Mouse (Mus musculus) embryonic facial prominence, embryonic 15.5 days (tissue): ENCODE results near the gene Synpo2. TPM values are rescaled to one million over a fixed set of nuclear protein-coding genes. Genes with fewer than 3 reads are reported as not detected.
"Not testable (repeated sequence)": the region's sequence is repeated elsewhere in the genome, so short reads cannot be mapped to it uniquely, and the experiment has no call there.

Source experiments
- ATAC-seq: fragments of 200-750 bp; cut with Nextera tagmentation; 2 replicates; pipeline ENCODE4 v1.8.0; 2017; ENCODE audit warnings: low read depth, moderate TSS enrichment; ENCODE audit not compliant: insufficient number of reproducible peaks, low FRiP score, low TSS enrichment
- H3K27ac ChIP-seq: fragments of 300-500 bp; sonication (generic); replicated peaks from 2 replicates; pipeline ENCODE4 v1.5.1; 2015; ENCODE audit warnings: mild to moderate bottlenecking, inconsistent platforms
- H3K27me3 ChIP-seq: fragments of 300-500 bp; sonication (generic); 2 replicates; pipeline ENCODE4 v1.6.1; 2015; ENCODE audit warnings: inconsistent platforms
- H3K36me3 ChIP-seq: fragments of 300-500 bp; sonication (generic); 2 replicates; pipeline ENCODE4 v1.6.1; 2015; ENCODE audit warnings: mild to moderate bottlenecking, inconsistent platforms
- H3K4me1 ChIP-seq: fragments of 300-500 bp; sonication (generic); 2 replicates; pipeline ENCODE4 v1.6.1; 2015; ENCODE audit warnings: inconsistent platforms
- H3K4me2 ChIP-seq: fragments of 300-500 bp; sonication (generic); replicated peaks from 2 replicates; pipeline ENCODE4 v1.6.1; 2015; ENCODE audit warnings: mild to moderate bottlenecking, inconsistent platforms
- H3K4me3 ChIP-seq: fragments of 300-500 bp; sonication (generic); replicated peaks from 2 replicates; pipeline ENCODE4 v1.5.1; 2015; ENCODE audit warnings: mild to moderate bottlenecking, inconsistent platforms
- H3K9ac ChIP-seq: fragments of 300-500 bp; sonication (generic); 2 replicates; pipeline ENCODE4 v1.6.1; 2015; ENCODE audit warnings: inconsistent platforms
- H3K9me3 ChIP-seq: fragments of 300-500 bp; sonication (generic); replicated peaks from 2 replicates; pipeline ENCODE4 v1.6.1; 2016; ENCODE audit warnings: inconsistent platforms
- WGBS: fragments of 180-500 bp; shearing (Covaris S2); methylation state at CpG from one replicate; pipeline ENCODE4 v1.1.7; 2015; 5-methylcytosine and 5-hydroxymethylcytosine counted together
- polyA plus RNA-seq: library from polyadenylated mRNA; unstranded; fragments of >200 nt; fragmentation: Nextera tagmentation; extraction: Ambion mirVana; gene quantifications from 2 replicates; pipeline ENCODE4 v1.2.1, GENCODE M21; 2015

Gene Synpo2
- polyA plus RNA-seq, 1 experiment from 2014 or later: 6.9 TPM

DNA sequence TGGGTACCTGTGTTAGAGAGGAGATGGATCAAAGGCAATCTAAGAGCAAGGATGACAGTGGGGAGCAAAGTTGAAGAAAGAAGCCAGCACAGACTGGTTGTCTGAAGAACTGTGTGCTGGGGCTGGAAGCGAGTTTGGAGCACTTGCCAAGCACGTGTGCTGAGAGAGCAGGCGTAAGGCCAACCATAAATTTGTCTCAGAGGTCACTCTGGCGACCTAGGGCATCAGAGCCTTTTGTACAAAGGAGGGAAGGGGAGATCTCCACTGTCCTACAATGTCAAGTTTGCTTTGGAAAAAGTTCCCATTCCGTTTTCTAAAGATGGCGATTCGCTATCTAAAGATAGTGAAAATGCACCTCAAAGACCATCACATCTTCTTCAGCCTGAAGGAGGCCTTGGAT, 107.9 kb downstream of the Synpo2 start:
- H3K9me3 ChIP-seq: no peaks in the 10 kb centered on the region
- H3K9ac ChIP-seq: no peak overlapping the region
- no peak overlapping the region for H3K4me3 ChIP-seq
- no peak overlapping the region for H3K4me2 ChIP-seq
- H3K27ac ChIP-seq: no peak overlapping the region
- H3K4me1 ChIP-seq: no peaks in the 10 kb centered on the region
- 77% methylated on average over 7 of the region's 7 CpGs for WGBS
- no peaks in the 10 kb centered on the region for H3K36me3 ChIP-seq
- H3K27me3 ChIP-seq: no peaks in the 10 kb centered on the region
- ATAC-seq: no peak

DNA sequence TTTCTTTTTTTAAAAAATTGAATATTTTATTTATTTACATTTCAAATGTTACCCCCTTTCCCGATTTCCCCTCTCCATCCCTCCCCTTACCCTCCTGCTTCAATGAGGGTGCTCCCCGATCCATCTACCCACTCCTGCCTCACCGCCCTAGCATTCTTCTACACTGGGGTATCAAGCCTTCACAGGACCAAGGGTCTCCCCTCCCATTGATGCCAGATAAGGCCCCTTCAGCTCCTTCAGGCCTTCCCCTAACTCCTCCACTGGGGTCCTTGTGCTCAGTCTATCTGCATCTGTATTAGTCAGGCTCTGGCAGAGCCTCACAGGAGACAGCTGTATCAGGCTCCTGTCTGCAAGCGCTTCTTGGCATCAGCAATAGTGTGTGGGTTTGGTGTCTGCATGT, 109.2 kb downstream of the Synpo2 start:
- not testable (repeated sequence) for H3K9me3 ChIP-seq, H3K4me3 ChIP-seq, H3K9ac ChIP-seq, H3K27me3 ChIP-seq, ATAC-seq, H3K4me2 ChIP-seq, H3K36me3 ChIP-seq, H3K4me1 ChIP-seq, H3K27ac ChIP-seq
- 94% methylated on average over 4 of the region's 4 CpGs for WGBS

DNA sequence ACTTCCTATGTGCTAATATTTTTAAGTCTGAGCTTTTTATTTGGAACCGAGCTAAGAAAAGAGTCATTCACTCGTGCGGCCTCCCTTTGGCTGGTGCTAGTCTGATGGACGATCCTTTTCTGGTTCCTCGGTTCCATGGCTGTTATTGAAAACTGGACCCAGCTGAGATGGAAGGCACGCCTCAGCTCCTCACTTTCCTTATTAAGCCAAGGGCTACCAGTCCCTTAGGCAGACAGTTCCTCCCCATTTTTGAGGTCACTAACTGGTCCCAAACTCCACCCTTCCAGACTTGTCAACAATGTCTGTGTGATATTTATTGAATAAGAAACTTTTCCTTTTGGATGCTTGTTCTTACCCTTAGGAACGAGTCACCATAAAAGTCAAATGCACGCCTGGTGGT, 112.1 kb downstream of the Synpo2 start:
- 84% methylated on average over 8 of the region's 8 CpGs for WGBS

DNA sequence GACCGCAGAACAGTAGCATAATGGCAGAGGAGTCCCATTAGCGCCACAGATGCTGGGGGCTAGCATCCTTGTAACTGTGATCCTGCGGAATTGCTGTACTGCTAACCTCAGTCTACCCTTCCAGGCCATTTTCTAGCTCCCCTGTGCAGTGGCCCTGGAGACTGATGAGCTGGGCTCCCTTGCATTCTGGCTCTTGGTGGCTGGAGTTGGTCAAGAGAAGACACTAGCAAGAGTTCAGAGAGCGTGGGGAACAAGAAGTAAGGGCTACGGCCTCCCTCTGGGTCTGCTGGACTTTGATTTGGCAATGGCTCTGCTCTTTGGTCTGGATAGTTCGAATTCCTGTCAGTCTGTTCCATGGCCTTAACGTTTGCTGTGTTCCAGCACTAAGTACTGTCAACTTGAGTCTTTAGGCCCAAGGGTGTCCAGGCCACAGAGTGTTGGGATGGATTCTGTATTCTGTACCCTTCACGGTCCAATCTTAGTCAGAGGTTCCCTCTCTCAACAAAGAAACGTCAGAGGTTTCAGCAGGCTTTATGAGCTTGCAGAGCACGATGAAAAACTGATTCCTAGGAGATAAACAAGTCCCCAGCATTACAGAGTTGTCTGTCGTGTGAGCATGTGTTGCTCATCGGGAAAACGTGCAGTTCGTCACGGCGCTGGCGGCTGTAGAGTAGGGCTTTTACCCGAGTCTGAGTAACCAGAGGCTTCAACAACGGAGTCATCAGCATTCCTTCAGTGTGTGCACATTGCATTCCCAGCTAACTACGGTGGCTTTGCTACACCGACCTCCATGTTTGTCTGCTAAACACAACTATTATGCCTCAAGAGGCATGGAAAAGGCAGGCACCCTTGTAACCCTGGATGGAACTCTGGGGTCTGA, 113.6 kb downstream of the Synpo2 start:
- Histone ChIP-seq H3K4me2 (no peak overlapping the region), H3K9me3 (no peaks in the 10 kb centered on the region), H3K36me3 (no peaks in the 10 kb centered on the region), H3K4me3 (no peak overlapping the region), H3K9ac (no peak overlapping the region), H3K27ac (no peak overlapping the region), H3K4me1 (no peaks in the 10 kb centered on the region), H3K27me3 (no peaks in the 10 kb centered on the region)
- 71% methylated on average over 21 of the region's 21 CpGs for WGBS
- no peak for ATAC-seq

More for the DNA sequence above, 112.1 kb downstream of the Synpo2 start:
- Histone ChIP-seq H3K4me2 (no peak overlapping the region), H3K9me3 (no peaks in the 10 kb centered on the region), H3K27ac (no peak overlapping the region), H3K9ac (no peak overlapping the region), H3K27me3 (no peaks in the 10 kb centered on the region), H3K4me3 (no peak overlapping the region), H3K36me3 (no peaks in the 10 kb centered on the region), H3K4me1 (no peaks in the 10 kb centered on the region)
- ATAC-seq: no peak

DNA sequence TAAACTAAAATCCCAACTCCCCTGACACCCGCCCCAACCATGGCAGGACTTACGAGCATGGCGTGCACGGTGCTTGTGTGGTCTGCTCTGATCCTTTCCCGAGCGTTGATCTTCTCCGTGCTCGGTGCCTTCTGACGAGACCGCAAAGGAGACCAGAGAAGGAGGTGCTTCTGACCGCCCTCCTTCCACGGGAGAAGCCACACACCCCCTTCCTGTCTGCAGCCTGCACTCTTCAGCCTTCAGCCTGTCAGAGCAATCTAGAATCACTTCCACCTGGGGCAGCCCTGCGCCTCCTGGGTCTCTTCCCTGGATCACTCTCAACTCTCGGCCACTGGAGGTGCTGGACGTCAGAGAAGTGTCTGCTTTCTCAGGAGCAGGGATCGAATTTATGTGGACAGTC, 119.0 kb downstream of the Synpo2 start:
- peak overlapping the region; percentile 14 for H3K4me3 ChIP-seq
- H3K9ac ChIP-seq: no peak overlapping the region
- no peak for ATAC-seq
- H3K27ac ChIP-seq: no peak overlapping the region
- H3K36me3 ChIP-seq: peaks cover 5% of the 10 kb centered on the region; the same call in 1 of the 2 replicates
- WGBS: 28% methylated on average over 16 of the region's 16 CpGs
- H3K4me1 ChIP-seq: peaks cover 13% of the 10 kb centered on the region; the same call in 1 of the 2 replicates
- peak overlapping the region; percentile 33 for H3K4me2 ChIP-seq
- no peaks in the 10 kb centered on the region for H3K27me3 ChIP-seq
- H3K9me3 ChIP-seq: no peaks in the 10 kb centered on the region

GRCm38 (mm10) chr3:123115770-123116527, 120.0 kb downstream of the Synpo2 start:
- Histone ChIP-seq H3K4me3 (no peak overlapping the region), H3K27me3 (no peaks in the 10 kb centered on the region), H3K27ac (0 out of 2 replicates have a peak overlapping the region, but pooled peaks have one; percentile 44), H3K4me2 (peak overlapping the region; percentile 28), H3K4me1 (peaks cover 13% of the 10 kb centered on the region; the same call in 1 of the 2 replicates), H3K9ac (no peak overlapping the region), H3K9me3 (no peaks in the 10 kb centered on the region), H3K36me3 (peaks cover 5% of the 10 kb centered on the region; the same call in 1 of the 2 replicates)
- no peak for ATAC-seq
- 29% methylated on average over 15 of the region's 15 CpGs for WGBS

- Histone ChIP-seq H3K9me3 (no peaks in the 10 kb centered on the region), H3K9ac (no peak overlapping the region), H3K4me1 (peaks cover 13% of the 10 kb centered on the region; the same call in 1 of the 2 replicates), H3K27ac (no peak overlapping the region), H3K36me3 (peaks cover 5% of the 10 kb centered on the region; the same call in 1 of the 2 replicates), H3K4me2 (no peak overlapping the region), H3K4me3 (no peak overlapping the region), H3K27me3 (no peaks in the 10 kb centered on the region)
- no peak for ATAC-seq
- WGBS: 95% methylated on average over 21 of the region's 21 CpGs
These were observed 121.8 kb downstream of the Synpo2 start for GRCm38 (mm10) chr3:123114001-123114635.

DNA sequence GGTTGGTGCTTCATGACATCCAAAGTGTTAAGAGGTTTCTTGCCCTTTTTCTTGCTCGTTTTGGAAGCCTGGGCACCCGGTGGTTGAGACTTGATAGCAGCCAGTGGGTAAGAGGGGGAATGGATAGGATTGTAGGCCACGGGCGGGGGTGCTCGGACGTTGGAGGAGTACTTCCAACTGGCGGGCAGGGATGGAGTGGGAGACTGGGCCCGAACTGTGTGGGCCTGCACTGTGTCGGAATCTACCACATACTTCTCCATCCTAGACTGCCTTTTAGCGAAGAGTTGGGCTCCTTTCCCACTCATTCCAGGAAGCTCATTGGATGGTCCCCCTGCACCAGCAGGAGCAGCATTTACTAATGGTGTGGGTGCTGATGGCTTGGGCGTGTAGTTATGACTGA, 123.2 kb downstream of the Synpo2 start:
- no peak for ATAC-seq
- Histone ChIP-seq H3K36me3 (peaks cover 5% of the 10 kb centered on the region; the same call in 1 of the 2 replicates), H3K4me1 (peaks cover 17% of the 10 kb centered on the region; the same call in 1 of the 2 replicates), H3K4me2 (no peak overlapping the region), H3K9me3 (no peaks in the 10 kb centered on the region), H3K27ac (no peak overlapping the region), H3K4me3 (no peak overlapping the region), H3K9ac (no peak overlapping the region), H3K27me3 (no peaks in the 10 kb centered on the region)
- 87% methylated on average over 11 of the region's 11 CpGs for WGBS

- Histone ChIP-seq H3K4me2 (no peak overlapping the region), H3K27ac (no peak overlapping the region), H3K4me1 (peaks cover 9% of the 10 kb centered on the region; the same call in 1 of the 2 replicates), H3K4me3 (no peak overlapping the region), H3K9me3 (no peaks in the 10 kb centered on the region), H3K27me3 (no peaks in the 10 kb centered on the region), H3K9ac (no peak overlapping the region), H3K36me3 (peaks cover 5% of the 10 kb centered on the region; the same call in 1 of the 2 replicates)
- no peak for ATAC-seq
- 70% methylated on average over 10 of the region's 10 CpGs for WGBS
These were observed 124.8 kb downstream of the Synpo2 start for GRCm38 (mm10) chr3:123111071-123111711.

DNA sequence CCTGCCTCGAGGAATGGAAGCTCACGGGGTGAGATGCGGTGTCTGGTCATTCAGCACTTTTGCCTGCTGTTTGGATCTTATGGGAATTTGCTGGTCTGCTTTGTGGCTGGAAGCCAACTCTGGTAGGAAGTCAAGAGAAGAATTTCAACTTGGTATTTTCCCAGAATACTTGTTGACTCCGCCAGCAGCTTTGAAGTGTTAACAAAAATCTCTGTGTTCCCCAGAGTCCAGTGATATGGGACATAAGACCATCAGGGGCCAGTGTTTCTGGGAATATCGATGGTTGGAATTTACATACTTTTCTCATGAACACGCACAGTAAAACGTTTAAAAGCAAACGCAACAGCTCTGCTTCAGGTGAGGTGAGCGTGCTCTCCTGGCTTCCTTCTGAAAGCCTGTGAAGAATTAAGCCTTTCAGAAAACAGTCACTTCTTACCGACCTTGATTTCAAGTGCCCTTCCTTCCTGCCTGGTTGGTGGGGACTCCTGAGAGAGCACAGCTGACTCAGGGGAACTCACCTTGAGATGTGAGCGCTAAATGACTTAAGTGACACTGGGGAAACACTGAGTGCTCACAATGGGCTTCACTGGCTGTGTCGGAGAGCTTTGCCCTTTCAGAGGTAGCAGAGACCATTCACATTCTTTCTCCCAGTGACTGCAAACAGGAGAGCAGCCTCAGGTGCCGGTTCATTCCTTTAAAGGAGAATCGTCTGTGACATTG, 128.0 kb downstream of the Synpo2 start:
- Histone ChIP-seq H3K9ac (no peak overlapping the region), H3K9me3 (no peaks in the 10 kb centered on the region), H3K27me3 (no peaks in the 10 kb centered on the region), H3K4me2 (no peak overlapping the region), H3K36me3 (peaks cover 3% of the 10 kb centered on the region; the same call in 1 of the 2 replicates), H3K27ac (0 out of 2 replicates have a peak overlapping the region, but pooled peaks have one; percentile 7), H3K4me3 (no peak overlapping the region), H3K4me1 (0 out of 2 replicates have a peak, but pooled peaks cover 4% of the 10 kb centered on the region)
- ATAC-seq: no peak
- WGBS: 49% methylated on average over 14 of the region's 14 CpGs
